Comparison of ENCODE assay signal across 15 mouse cellular contexts in genomic region chr3:107742071-107742710, GRCm38 (mm10). TPM values are rescaled to one million over a fixed set of nuclear protein-coding genes. Genes with fewer than 3 reads are reported as not detected.
DNase-seq lines count a peak whose midpoint lies in the region; ATAC-seq and TF ChIP-seq lines count a peak whose summit lies in the region.
"Had no signal": no experiment of that assay in that cellular context is flagged by ENCODE, and none has a peak within 500 bp of the region (broad histone marks: within the 10 kb centered on the region; RNA-seq: fewer than 3 reads in every experiment).

No protein-coding gene starts in this region.

- no peaks in the 10 kb centered on the region for H3K27me3 ChIP-seq in forebrain, embryonic 12.5 days
- no peaks in the 10 kb centered on the region for H3K27me3 ChIP-seq in forebrain, postnatal 0 days (ENCODE audit: insufficient read depth, low read length)
- H3K27me3 ChIP-seq in hindbrain, postnatal 0 days (ENCODE audit: insufficient read depth, low read length): no peaks in the 10 kb centered on the region
- no peaks in the 10 kb centered on the region for H3K27me3 ChIP-seq in hindbrain, embryonic 16.5 days (replicated peaks; ENCODE audit: control insufficient read depth, insufficient read depth, low read length)
- H3K27me3 ChIP-seq in lung, embryonic 15.5 days: no peaks in the 10 kb centered on the region
- H3K27me3 ChIP-seq in stomach, embryonic 14.5 days (ENCODE audit: control insufficient read depth, insufficient read depth, low read length): no peaks in the 10 kb centered on the region
- H3K27me3 ChIP-seq: heart, embryonic 15.5 days had no signal

- H3K9me3 ChIP-seq in forebrain, embryonic 12.5 days: no peaks in the 10 kb centered on the region
- H3K9me3 ChIP-seq in forebrain, postnatal 0 days (ENCODE audit: low read length): no peaks in the 10 kb centered on the region
- H3K9me3 ChIP-seq in hindbrain, postnatal 0 days (ENCODE audit: low read length): no peaks in the 10 kb centered on the region
- H3K9me3 ChIP-seq in hindbrain, embryonic 16.5 days (ENCODE audit: control insufficient read depth, low read length): no peaks in the 10 kb centered on the region
- H3K9me3 ChIP-seq in lung, embryonic 15.5 days: no peaks in the 10 kb centered on the region
- no peaks in the 10 kb centered on the region for H3K9me3 ChIP-seq in stomach, embryonic 14.5 days (ENCODE audit: control insufficient read depth, low read depth, low read length)
- H3K9me3 ChIP-seq: heart, embryonic 15.5 days had no signal

- H3K4me3 ChIP-seq in forebrain, embryonic 12.5 days (replicated peaks): no peak overlapping the region
- H3K4me3 ChIP-seq in forebrain, postnatal 0 days (ENCODE audit: low read depth, low read length): no peak overlapping the region
- no peak overlapping the region for H3K4me3 ChIP-seq in hindbrain, postnatal 0 days (ENCODE audit: low read length)
- H3K4me3 ChIP-seq in hindbrain, embryonic 16.5 days (ENCODE audit: low read length): no peak overlapping the region
- no peak overlapping the region for H3K4me3 ChIP-seq in lung, embryonic 15.5 days
- H3K4me3 ChIP-seq in lung, adult 2 months (replicated peaks; ENCODE audit: extremely low read depth, low read depth, low read length): no peak overlapping the region
- H3K4me3 ChIP-seq in stomach, embryonic 14.5 days (ENCODE audit: low read depth, low read length): no peak overlapping the region
- H3K4me3 ChIP-seq: heart, embryonic 15.5 days had no signal

- DNase-seq in forebrain, postnatal 0 days: no peak
- DNase-seq in hindbrain, postnatal 0 days (ENCODE audit: low spot score): no peak
- no peak for DNase-seq in lung, adult 2 months
- no peak for DNase-seq in layer of hippocampus, adult 9-11 months
- DNase-seq: cerebellum, postnatal 14 days; layer of hippocampus, postnatal 36 days; lung, postnatal 14 days; right cerebral cortex, adult 18-20 months; thymus, postnatal 36 days had no signal

- TF ChIP-seq CTCF in forebrain, postnatal 0 days (IDR thresholded peaks at IDR 0.05; ENCODE audit: low read depth): no peak
- TF ChIP-seq CTCF in hindbrain, postnatal 0 days (IDR thresholded peaks at IDR 0.05; ENCODE audit: low read depth): no peak
- no peak for TF ChIP-seq CTCF in lung, adult 2 months (IDR thresholded peaks at IDR 0.05; ENCODE audit: insufficient read depth, low read length)

- no peak for ATAC-seq in forebrain, embryonic 12.5 days (ENCODE audit: low FRiP score)
- no peak for ATAC-seq in forebrain, postnatal 0 days
- ATAC-seq in hindbrain, postnatal 0 days: no peak
- no peak for ATAC-seq in hindbrain, embryonic 16.5 days
- ATAC-seq in lung, embryonic 15.5 days (ENCODE audit: borderline replicate concordance, extremely low read depth, low FRiP score, low TSS enrichment): no peak
- no peak for ATAC-seq in stomach, embryonic 14.5 days (ENCODE audit: insufficient number of reproducible peaks, insufficient read depth, low FRiP score, low read depth)
- ATAC-seq: midbrain, embryonic 16.5 days had no signal

- H3K9ac ChIP-seq in forebrain, embryonic 12.5 days: no peak overlapping the region
- no peak overlapping the region for H3K9ac ChIP-seq in forebrain, postnatal 0 days
- H3K9ac ChIP-seq in hindbrain, postnatal 0 days (replicated peaks; ENCODE audit: low read length): no peak overlapping the region
- H3K9ac ChIP-seq in hindbrain, embryonic 16.5 days (ENCODE audit: low read depth, low read length): no peak overlapping the region
- H3K9ac ChIP-seq in lung, embryonic 15.5 days: no peak overlapping the region
- no peak overlapping the region for H3K9ac ChIP-seq in stomach, embryonic 14.5 days (replicated peaks; ENCODE audit: low read depth, low read length)
- H3K9ac ChIP-seq: heart, embryonic 15.5 days had no signal

- 89% methylated on average over 10 of the region's 10 CpGs for WGBS in forebrain, embryonic 12.5 days
- WGBS in forebrain, postnatal 0 days: 91% methylated on average over 10 of the region's 10 CpGs
- 90% methylated on average over 10 of the region's 10 CpGs for WGBS in hindbrain, postnatal 0 days
- WGBS in hindbrain, embryonic 16.5 days: 91% methylated on average over 10 of the region's 10 CpGs
- 92% methylated on average over 10 of the region's 10 CpGs for whole genome bisulfite sequencing in lung, embryonic 15.5 days
- WGBS in lung, adult 2 months: 90% methylated on average over 10 of the region's 10 CpGs
- 80% methylated on average over 10 of the region's 10 CpGs for WGBS in stomach, embryonic 14.5 days

- peaks cover 33% of the 10 kb centered on the region for H3K4me1 ChIP-seq in forebrain, embryonic 12.5 days
- H3K4me1 ChIP-seq in forebrain, postnatal 0 days (ENCODE audit: insufficient read depth): peaks cover 9% of the 10 kb centered on the region
- H3K4me1 ChIP-seq in hindbrain, postnatal 0 days (ENCODE audit: insufficient read depth, low read length): peaks cover 18% of the 10 kb centered on the region
- H3K4me1 ChIP-seq in hindbrain, embryonic 16.5 days (ENCODE audit: control insufficient read depth, insufficient read depth, low read depth, low read length): peaks cover 18% of the 10 kb centered on the region
- H3K4me1 ChIP-seq in lung, embryonic 15.5 days: peaks cover 43% of the 10 kb centered on the region
- 0 out of 2 replicates have a peak, but pooled peaks cover 3% of the 10 kb centered on the region for H3K4me1 ChIP-seq in lung, adult 2 months (ENCODE audit: control insufficient read depth, insufficient read depth, low read length)
- peaks cover 28% of the 10 kb centered on the region for H3K4me1 ChIP-seq in stomach, embryonic 14.5 days (ENCODE audit: control insufficient read depth, insufficient read depth, low read length)

- H3K27ac ChIP-seq in forebrain, embryonic 12.5 days: peak overlapping the region; percentile 74; the same call in 1 of the 2 replicates
- no peak overlapping the region for H3K27ac ChIP-seq in forebrain, postnatal 0 days (ENCODE audit: low read depth, low read length)
- peak overlapping the region; percentile 67; the same call in 1 of the 2 replicates for H3K27ac ChIP-seq in hindbrain, postnatal 0 days
- H3K27ac ChIP-seq in hindbrain, embryonic 16.5 days (ENCODE audit: low read depth, low read length): no peak overlapping the region; the same call in 1 of the 2 replicates
- H3K27ac ChIP-seq in lung, embryonic 15.5 days: 0 out of 2 replicates have a peak overlapping the region, but pooled peaks have one; percentile 7
- peak overlapping the region; percentile 22; the same call in 1 of the 2 replicates for H3K27ac ChIP-seq in stomach, embryonic 14.5 days (ENCODE audit: low read length)

- TF ChIP-seq POLR2A in lung, adult 2 months (IDR thresholded peaks at IDR 0.05; ENCODE audit: borderline replicate concordance, extremely low read depth, low read depth, low read length): no peak

- H3K4me2 ChIP-seq in forebrain, embryonic 12.5 days: no peak overlapping the region
- no peak overlapping the region for H3K4me2 ChIP-seq in forebrain, postnatal 0 days (ENCODE audit: low read depth)
- no peak overlapping the region for H3K4me2 ChIP-seq in hindbrain, postnatal 0 days (ENCODE audit: low read depth, low read length)
- no peak overlapping the region for H3K4me2 ChIP-seq in hindbrain, embryonic 16.5 days (ENCODE audit: low read length)
- H3K4me2 ChIP-seq in lung, embryonic 15.5 days: no peak overlapping the region
- H3K4me2 ChIP-seq in stomach, embryonic 14.5 days (replicated peaks; ENCODE audit: low read depth, low read length): no peak overlapping the region
- H3K4me2 ChIP-seq: heart, embryonic 15.5 days had no signal

- H3K36me3 ChIP-seq in forebrain, embryonic 12.5 days (replicated peaks): peaks cover 11% of the 10 kb centered on the region; the same call in 1 of the 2 replicates
- H3K36me3 ChIP-seq in forebrain, postnatal 0 days (ENCODE audit: insufficient read depth): no peaks in the 10 kb centered on the region
- H3K36me3 ChIP-seq in hindbrain, postnatal 0 days (ENCODE audit: insufficient read depth, low read length): peaks cover 3% of the 10 kb centered on the region; the same call in 1 of the 2 replicates
- no peaks in the 10 kb centered on the region for H3K36me3 ChIP-seq in hindbrain, embryonic 16.5 days (ENCODE audit: control insufficient read depth, insufficient read depth, low read length)
- no peaks in the 10 kb centered on the region; the same call in 1 of the 2 replicates for H3K36me3 ChIP-seq in lung, embryonic 15.5 days
- H3K36me3 ChIP-seq in stomach, embryonic 14.5 days (ENCODE audit: control insufficient read depth, insufficient read depth, low read length): peaks cover 5% of the 10 kb centered on the region; the same call in 1 of the 2 replicates

RNA-seq across cellular contexts. Expression of gene Csf1, which starts 18.1 kb away (rescaled TPM):
- polyA plus RNA-seq in forebrain, embryonic 12.5 days (2016; fragmentation: Nextera tagmentation; extraction: Ambion mirVana): 6.1 and 8.3 TPM in 2 replicates
- 6.3 and 11.7 TPM in 2 replicates for total RNA-seq in forebrain, postnatal 0 days (2014; rRNA removed)
- 7.2 and 8.6 TPM in 2 replicates for polyA plus RNA-seq in forebrain, postnatal 0 days (2015; fragmentation: Nextera tagmentation; extraction: Ambion mirVana)
- 13.1 and 15.1 TPM in 2 replicates for total RNA-seq in hindbrain, postnatal 0 days (2014; rRNA removed)
- polyA plus RNA-seq in hindbrain, postnatal 0 days (2015; fragmentation: Nextera tagmentation; extraction: Ambion mirVana): 11.2 and 12.1 TPM in 2 replicates
- polyA plus RNA-seq in hindbrain, embryonic 16.5 days (2015; fragmentation: Nextera tagmentation; extraction: Ambion mirVana): 8.0 and 9.8 TPM in 2 replicates
- polyA plus RNA-seq in lung, embryonic 15.5 days (2015; fragmentation: Nextera tagmentation; extraction: Ambion mirVana): 9.0 and 10.3 TPM in 2 replicates
- 27.8 and 32.5 TPM in 2 replicates for polyA plus RNA-seq in lung, adult 2 months (2012; rRNA removed)
- 11.0 and 14.0 TPM in 2 replicates for polyA plus RNA-seq in stomach, embryonic 14.5 days (2014; fragmentation: Nextera tagmentation; extraction: Ambion mirVana)

RNA-seq across cellular contexts. Expression of gene Ahcyl1, which starts 45.8 kb away (rescaled TPM):
- polyA plus RNA-seq in forebrain, embryonic 12.5 days (2016; fragmentation: Nextera tagmentation; extraction: Ambion mirVana): 124 and 130 TPM in 2 replicates
- total RNA-seq in forebrain, postnatal 0 days (2014; rRNA removed): 54.2 and 54.6 TPM in 2 replicates
- 79.2 and 100 TPM in 2 replicates for polyA plus RNA-seq in forebrain, postnatal 0 days (2015; fragmentation: Nextera tagmentation; extraction: Ambion mirVana)
- total RNA-seq in hindbrain, postnatal 0 days (2014; rRNA removed): 54.2 and 55.3 TPM in 2 replicates
- 122 and 132 TPM in 2 replicates for polyA plus RNA-seq in hindbrain, postnatal 0 days (2015; fragmentation: Nextera tagmentation; extraction: Ambion mirVana)
- polyA plus RNA-seq in hindbrain, embryonic 16.5 days (2015; fragmentation: Nextera tagmentation; extraction: Ambion mirVana): 116 and 117 TPM in 2 replicates
- polyA plus RNA-seq in lung, embryonic 15.5 days (2015; fragmentation: Nextera tagmentation; extraction: Ambion mirVana): 83.3 and 88.4 TPM in 2 replicates
- polyA plus RNA-seq in lung, adult 2 months (2012; rRNA removed): 33.7 and 53.1 TPM in 2 replicates
- 99.5 and 103 TPM in 2 replicates for polyA plus RNA-seq in stomach, embryonic 14.5 days (2014; fragmentation: Nextera tagmentation; extraction: Ambion mirVana)

Comparison
In these comparisons a context has a peak if more than half of its experiments do, and no peak if none do; other contexts are left out.
1. H3K27ac ChIP-seq: peak in forebrain, embryonic 12.5 days (single experiment), hindbrain, postnatal 0 days (single experiment), lung, embryonic 15.5 days (single experiment) and stomach, embryonic 14.5 days (single experiment); none in forebrain, postnatal 0 days (single experiment) and hindbrain, embryonic 16.5 days (single experiment).